Mouse (Mus musculus): Measurements from ENCODE around the gene Becn1. TPM values are rescaled to one million over a fixed set of nuclear protein-coding genes. Genes with fewer than 3 reads are reported as not detected.

The Becn1 gene
- total and polyA plus RNA-seq, 2 experiments from 2014 or later = 88.2 to 107 TPM

- TF ChIP-seq CTCF (IDR thresholded peaks at IDR 0.05; ENCODE audit: low read depth) (no peak; the same call in 1 of the 2 replicates), EP300 (IDR thresholded peaks at IDR 0.05; ENCODE audit: low read depth) (0 out of 2 replicates have a peak, but pooled peaks have one; percentile 24)
- peak within 1 kb of the TSS; percentile 60 for H3K27ac ChIP-seq (ENCODE audit: low read depth)
- DNase-seq (ENCODE audit: low spot score) (peak; percentile 87), ATAC-seq (ENCODE audit: insufficient read depth, low read depth) (peak; percentile 93)
- H3K9ac ChIP-seq (replicated peaks; ENCODE audit: low read depth, low read length) = peak within 1 kb of the TSS; percentile 86
- H3K36me3 ChIP-seq (replicated peaks; ENCODE audit: control insufficient read depth, insufficient read depth, low read length) = peaks cover 27% of the 10 kb centered on the region
- peaks cover 3% of the 10 kb centered on the region; the same call in 1 of the 2 replicates for H3K4me1 ChIP-seq (ENCODE audit: control insufficient read depth, insufficient read depth)
- peak within 1 kb of the TSS; percentile 89 for H3K4me2 ChIP-seq (ENCODE audit: low read depth, low read length)
- H3K27me3 ChIP-seq (ENCODE audit: control insufficient read depth, insufficient read depth, low read length) = no peaks in the 10 kb centered on the region
- peak within 1 kb of the TSS; percentile 93 for H3K4me3 ChIP-seq (ENCODE audit: low read depth, low read length)
- no peaks in the 10 kb centered on the region for H3K9me3 ChIP-seq (replicated peaks; ENCODE audit: control insufficient read depth, low read length)
- WGBS = under 1% methylated on average over 62 of the region's 62 CpGs
These were observed 13.8 kb upstream of the Becn1 start, which contains the start of gene Psme3 for GRCm38 (mm10) chr11:101315665-101316500. TSS of gene Psme3 (plus strand) at chr11:101316213.

GRCm38 (mm10) chr11:101315082-101315650 is 13.1 kb upstream of the Becn1 start:
- DNase-seq (ENCODE audit: low spot score) (no peak), ATAC-seq (ENCODE audit: insufficient read depth, low read depth) (no peak)
- WGBS = 84% methylated on average over 8 of the region's 8 CpGs
- H3K27ac ChIP-seq (ENCODE audit: low read depth) = peak overlapping the region; percentile 60; the same call in 1 of the 2 replicates
- H3K9ac ChIP-seq (replicated peaks; ENCODE audit: low read depth, low read length) = peak overlapping the region; percentile 86
- no peaks in the 10 kb centered on the region for H3K27me3 ChIP-seq (ENCODE audit: control insufficient read depth, insufficient read depth, low read length)
- peaks cover 20% of the 10 kb centered on the region for H3K36me3 ChIP-seq (replicated peaks; ENCODE audit: control insufficient read depth, insufficient read depth, low read length)
- H3K9me3 ChIP-seq (replicated peaks; ENCODE audit: control insufficient read depth, low read length) = no peaks in the 10 kb centered on the region
- H3K4me2 ChIP-seq (ENCODE audit: low read depth, low read length) = peak overlapping the region; percentile 89
- peaks cover 3% of the 10 kb centered on the region; the same call in 1 of the 2 replicates for H3K4me1 ChIP-seq (ENCODE audit: control insufficient read depth, insufficient read depth)
- TF ChIP-seq EP300 (IDR thresholded peaks at IDR 0.05; ENCODE audit: low read depth) (no peak), CTCF (IDR thresholded peaks at IDR 0.05; ENCODE audit: low read depth) (no peak)
- peak overlapping the region; percentile 93 for H3K4me3 ChIP-seq (ENCODE audit: low read depth, low read length)

DNA sequence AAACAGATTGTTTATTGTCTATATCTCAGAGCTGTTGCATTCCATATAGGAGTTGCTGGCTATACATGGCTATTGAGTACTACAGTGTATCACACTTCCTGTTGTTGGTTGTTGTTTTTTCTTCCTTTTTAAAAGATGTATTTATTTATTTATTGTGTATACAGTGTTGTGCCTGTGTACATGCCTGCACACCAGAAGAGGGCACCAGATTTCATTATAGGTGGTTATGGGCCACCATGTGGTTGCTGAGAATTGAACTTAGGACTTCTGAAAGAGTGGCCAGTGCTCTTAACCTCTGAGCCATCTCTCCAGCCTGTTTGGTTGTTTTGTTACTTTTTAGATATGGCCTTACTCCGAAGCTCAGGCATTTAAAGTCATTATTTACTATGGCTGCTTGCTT is 12.5 kb upstream of the Becn1 start:
- Histone ChIP-seq H3K36me3 (replicated peaks; ENCODE audit: control insufficient read depth, insufficient read depth, low read length) (peaks cover 14% of the 10 kb centered on the region), H3K27ac (ENCODE audit: low read depth) (no peak overlapping the region), H3K9ac (replicated peaks; ENCODE audit: low read depth, low read length) (no peak overlapping the region), H3K4me2 (ENCODE audit: low read depth, low read length) (no peak overlapping the region), H3K4me1 (ENCODE audit: control insufficient read depth, insufficient read depth) (peaks cover 3% of the 10 kb centered on the region; the same call in 1 of the 2 replicates), H3K4me3 (ENCODE audit: low read depth, low read length) (no peak overlapping the region), H3K27me3 (ENCODE audit: control insufficient read depth, insufficient read depth, low read length) (no peaks in the 10 kb centered on the region), H3K9me3 (replicated peaks; ENCODE audit: control insufficient read depth, low read length) (no peaks in the 10 kb centered on the region)
- 100% methylated on average over 1 of the region's 1 CpGs for WGBS
- ATAC-seq (ENCODE audit: insufficient read depth, low read depth) = no peak
- TF ChIP-seq EP300 (IDR thresholded peaks at IDR 0.05; ENCODE audit: low read depth) (no peak), CTCF (IDR thresholded peaks at IDR 0.05; ENCODE audit: low read depth) (no peak)
- no peak for DNase-seq (ENCODE audit: low spot score)

GRCm38 (mm10) chr11:101312150-101312549 is 10.1 kb upstream of the Becn1 start:
- Histone ChIP-seq H3K27ac (ENCODE audit: low read depth) (no peak overlapping the region), H3K9me3 (replicated peaks; ENCODE audit: control insufficient read depth, low read length) (no peaks in the 10 kb centered on the region), H3K4me2 (ENCODE audit: low read depth, low read length) (no peak overlapping the region), H3K4me1 (ENCODE audit: control insufficient read depth, insufficient read depth) (peaks cover 3% of the 10 kb centered on the region; the same call in 1 of the 2 replicates), H3K27me3 (ENCODE audit: control insufficient read depth, insufficient read depth, low read length) (no peaks in the 10 kb centered on the region), H3K9ac (replicated peaks; ENCODE audit: low read depth, low read length) (no peak overlapping the region), H3K36me3 (replicated peaks; ENCODE audit: control insufficient read depth, insufficient read depth, low read length) (no peaks in the 10 kb centered on the region), H3K4me3 (ENCODE audit: low read depth, low read length) (no peak overlapping the region)
- ATAC-seq (ENCODE audit: insufficient read depth, low read depth) = no peak
- WGBS = 27% methylated on average over 3 of the region's 3 CpGs
- DNase-seq (ENCODE audit: low spot score) = no peak
- TF ChIP-seq CTCF (IDR thresholded peaks at IDR 0.05; ENCODE audit: low read depth) (no peak), EP300 (IDR thresholded peaks at IDR 0.05; ENCODE audit: low read depth) (no peak)

GRCm38 (mm10) chr11:101311083-101311482 is 9.0 kb upstream of the Becn1 start:
- 84% methylated on average over 3 of the region's 3 CpGs for WGBS
- no peaks in the 10 kb centered on the region for H3K27me3 ChIP-seq (ENCODE audit: control insufficient read depth, insufficient read depth, low read length)
- H3K27ac ChIP-seq (ENCODE audit: low read depth) = no peak overlapping the region
- H3K9ac ChIP-seq (replicated peaks; ENCODE audit: low read depth, low read length) = no peak overlapping the region
- no peak overlapping the region for H3K4me2 ChIP-seq (ENCODE audit: low read depth, low read length)
- TF ChIP-seq EP300 (IDR thresholded peaks at IDR 0.05; ENCODE audit: low read depth) = no peak
- no peak for TF ChIP-seq CTCF (IDR thresholded peaks at IDR 0.05; ENCODE audit: low read depth)
- no peaks in the 10 kb centered on the region for H3K9me3 ChIP-seq (replicated peaks; ENCODE audit: control insufficient read depth, low read length)
- H3K36me3 ChIP-seq (replicated peaks; ENCODE audit: control insufficient read depth, insufficient read depth, low read length) = no peaks in the 10 kb centered on the region
- peaks cover 3% of the 10 kb centered on the region; the same call in 1 of the 2 replicates for H3K4me1 ChIP-seq (ENCODE audit: control insufficient read depth, insufficient read depth)
- no peak for ATAC-seq (ENCODE audit: insufficient read depth, low read depth)
- H3K4me3 ChIP-seq (ENCODE audit: low read depth, low read length) = no peak overlapping the region
- DNase-seq (ENCODE audit: low spot score) = no peak
